Mouse (Mus musculus): ENCODE data around the gene Lyl1. TPM values are rescaled to one million over a fixed set of nuclear protein-coding genes. Genes with fewer than 3 reads are reported as not detected.

The Lyl1 gene
- polyA plus RNA-seq, 1 experiment from 2014 or later, result 9.7 TPM

GRCm38 (mm10) chr8:84729921-84730362 is 28.7 kb downstream of the Lyl1 start:
- no peak for ATAC-seq (ENCODE audit: insufficient read depth, low FRiP score, low read depth)
- 83% methylated on average over 16 of the region's 16 CpGs for WGBS
- no peak overlapping the region for H3K4me3 ChIP-seq (replicated peaks)
- H3K9ac ChIP-seq, result no peak overlapping the region
- 0 out of 2 replicates have a peak overlapping the region, but pooled peaks have one; percentile 21 for H3K4me2 ChIP-seq
- peaks cover 10% of the 10 kb centered on the region; the same call in 1 of the 2 replicates for H3K36me3 ChIP-seq
- peaks cover 64% of the 10 kb centered on the region for H3K4me1 ChIP-seq
- no peaks in the 10 kb centered on the region for H3K9me3 ChIP-seq
- H3K27ac ChIP-seq, result peak overlapping the region; percentile 85
- no peaks in the 10 kb centered on the region for H3K27me3 ChIP-seq (replicated peaks)

GRCm38 (mm10) chr8:84730541-84731370 is 29.5 kb downstream of the Lyl1 start:
- peak; percentile 88 for ATAC-seq (ENCODE audit: insufficient read depth, low FRiP score, low read depth)
- Histone ChIP-seq H3K27ac (peak overlapping the region; percentile 85), H3K36me3 (peaks cover 10% of the 10 kb centered on the region; the same call in 1 of the 2 replicates), H3K9ac (no peak overlapping the region), H3K9me3 (no peaks in the 10 kb centered on the region), H3K27me3 (replicated peaks) (no peaks in the 10 kb centered on the region), H3K4me2 (peak overlapping the region; percentile 24), H3K4me1 (peaks cover 56% of the 10 kb centered on the region), H3K4me3 (replicated peaks) (no peak overlapping the region)
- 37% methylated on average over 9 of the region's 9 CpGs for WGBS

- H3K4me3 ChIP-seq (replicated peaks), result no peak overlapping the region
- no peaks in the 10 kb centered on the region for H3K9me3 ChIP-seq
- H3K9ac ChIP-seq, result no peak overlapping the region
- no peak for ATAC-seq (ENCODE audit: insufficient read depth, low FRiP score, low read depth)
- H3K27me3 ChIP-seq (replicated peaks), result no peaks in the 10 kb centered on the region
- peak overlapping the region; percentile 85 for H3K27ac ChIP-seq
- peak overlapping the region; percentile 24; the same call in 1 of the 2 replicates for H3K4me2 ChIP-seq
- H3K36me3 ChIP-seq, result peaks cover 6% of the 10 kb centered on the region; the same call in 1 of the 2 replicates
- WGBS, result 63% methylated on average over 11 of the region's 11 CpGs
- H3K4me1 ChIP-seq, result peaks cover 53% of the 10 kb centered on the region
These were observed 30.3 kb downstream of the Lyl1 start for GRCm38 (mm10) chr8:84731371-84732177.

- H3K4me2 ChIP-seq, result no peak overlapping the region
- no peak for ATAC-seq (ENCODE audit: insufficient read depth, low FRiP score, low read depth)
- 43% methylated on average over 5 of the region's 5 CpGs for WGBS
- H3K4me1 ChIP-seq, result peaks cover 55% of the 10 kb centered on the region
- H3K27ac ChIP-seq, result peak overlapping the region; percentile 44
- H3K4me3 ChIP-seq (replicated peaks), result no peak overlapping the region
- no peaks in the 10 kb centered on the region for H3K27me3 ChIP-seq (replicated peaks)
- no peak overlapping the region for H3K9ac ChIP-seq
- peaks cover 3% of the 10 kb centered on the region; the same call in 1 of the 2 replicates for H3K36me3 ChIP-seq
- no peaks in the 10 kb centered on the region for H3K9me3 ChIP-seq
These were observed 31.3 kb downstream of the Lyl1 start for GRCm38 (mm10) chr8:84732545-84732944.

GRCm38 (mm10) chr8:84732996-84733395 is 31.7 kb downstream of the Lyl1 start:
- ATAC-seq (ENCODE audit: insufficient read depth, low FRiP score, low read depth), result no peak
- no peaks in the 10 kb centered on the region for H3K36me3 ChIP-seq
- H3K27me3 ChIP-seq (replicated peaks), result no peaks in the 10 kb centered on the region
- no peaks in the 10 kb centered on the region for H3K9me3 ChIP-seq
- H3K27ac ChIP-seq, result peak overlapping the region; percentile 44
- 50% methylated on average over 6 of the region's 6 CpGs for WGBS
- peaks cover 59% of the 10 kb centered on the region for H3K4me1 ChIP-seq
- no peak overlapping the region for H3K4me3 ChIP-seq (replicated peaks)
- H3K9ac ChIP-seq, result no peak overlapping the region
- no peak overlapping the region for H3K4me2 ChIP-seq

- 87% methylated on average over 6 of the region's 6 CpGs for WGBS
- Histone ChIP-seq H3K27ac (no peak overlapping the region), H3K4me3 (replicated peaks) (no peak overlapping the region), H3K27me3 (replicated peaks) (no peaks in the 10 kb centered on the region), H3K9me3 (no peaks in the 10 kb centered on the region), H3K36me3 (no peaks in the 10 kb centered on the region), H3K4me2 (no peak overlapping the region), H3K4me1 (peaks cover 63% of the 10 kb centered on the region), H3K9ac (no peak overlapping the region)
- ATAC-seq (ENCODE audit: insufficient read depth, low FRiP score, low read depth), result no peak
These were observed 32.7 kb downstream of the Lyl1 start for GRCm38 (mm10) chr8:84733959-84734358.

- Histone ChIP-seq H3K4me2 (no peak overlapping the region), H3K27me3 (replicated peaks) (no peaks in the 10 kb centered on the region), H3K4me1 (peaks cover 69% of the 10 kb centered on the region), H3K9ac (no peak overlapping the region), H3K9me3 (no peaks in the 10 kb centered on the region), H3K4me3 (replicated peaks) (no peak overlapping the region), H3K36me3 (no peaks in the 10 kb centered on the region), H3K27ac (no peak overlapping the region)
- no peak for ATAC-seq (ENCODE audit: insufficient read depth, low FRiP score, low read depth)
- WGBS, result 76% methylated on average over 2 of the region's 2 CpGs
These were observed 33.4 kb downstream of the Lyl1 start for GRCm38 (mm10) chr8:84734680-84735079.

GRCm38 (mm10) chr8:84735597-84735996 is 34.3 kb downstream of the Lyl1 start:
- Histone ChIP-seq H3K4me3 (replicated peaks) (no peak overlapping the region), H3K9me3 (no peaks in the 10 kb centered on the region), H3K9ac (no peak overlapping the region), H3K4me2 (no peak overlapping the region), H3K27me3 (replicated peaks) (no peaks in the 10 kb centered on the region), H3K27ac (no peak overlapping the region), H3K36me3 (no peaks in the 10 kb centered on the region), H3K4me1 (peaks cover 69% of the 10 kb centered on the region)
- ATAC-seq (ENCODE audit: insufficient read depth, low FRiP score, low read depth), result no peak
- WGBS, result 54% methylated on average over 2 of the region's 2 CpGs

- Histone ChIP-seq H3K36me3 (no peaks in the 10 kb centered on the region), H3K9ac (no peak overlapping the region), H3K9me3 (no peaks in the 10 kb centered on the region), H3K4me3 (replicated peaks) (no peak overlapping the region), H3K4me2 (no peak overlapping the region), H3K27me3 (replicated peaks) (no peaks in the 10 kb centered on the region), H3K4me1 (peaks cover 68% of the 10 kb centered on the region), H3K27ac (no peak overlapping the region)
- ATAC-seq (ENCODE audit: insufficient read depth, low FRiP score, low read depth), result no peak
- WGBS, result 86% methylated on average over 4 of the region's 4 CpGs
These were observed 35.3 kb downstream of the Lyl1 start for GRCm38 (mm10) chr8:84736521-84736920.

GRCm38 (mm10) chr8:84737608-84738007 is 36.4 kb downstream of the Lyl1 start:
- peak; percentile 32; the same call in 1 of the 2 replicates for ATAC-seq (ENCODE audit: insufficient read depth, low FRiP score, low read depth)
- Histone ChIP-seq H3K27ac (peak overlapping the region; percentile 26; the same call in 1 of the 2 replicates), H3K4me2 (peak overlapping the region; percentile 41), H3K4me3 (replicated peaks) (no peak overlapping the region), H3K4me1 (peaks cover 68% of the 10 kb centered on the region), H3K27me3 (replicated peaks) (no peaks in the 10 kb centered on the region), H3K9me3 (no peaks in the 10 kb centered on the region), H3K9ac (0 out of 2 replicates have a peak overlapping the region, but pooled peaks have one; percentile 16), H3K36me3 (no peaks in the 10 kb centered on the region)
- WGBS, result 8% methylated on average over 16 of the region's 16 CpGs

- 37% methylated on average over 10 of the region's 10 CpGs for WGBS
- ATAC-seq (ENCODE audit: insufficient read depth, low FRiP score, low read depth), result no peak
- H3K9ac ChIP-seq, result peak overlapping the region; percentile 16; the same call in 1 of the 2 replicates
- 0 out of 2 replicates have a peak overlapping the region, but pooled peaks have one; percentile 10 for H3K4me2 ChIP-seq
- peak overlapping the region; percentile 3 for H3K27ac ChIP-seq
- no peaks in the 10 kb centered on the region for H3K9me3 ChIP-seq
- H3K27me3 ChIP-seq (replicated peaks), result no peaks in the 10 kb centered on the region
- H3K36me3 ChIP-seq, result no peaks in the 10 kb centered on the region
- H3K4me3 ChIP-seq (replicated peaks), result no peak overlapping the region
- peaks cover 68% of the 10 kb centered on the region for H3K4me1 ChIP-seq
These were observed 37.0 kb downstream of the Lyl1 start for GRCm38 (mm10) chr8:84738266-84738665.
